ENCODE assay signal across 1 mouse cellular context in genomic region chr4:9096809-9097700, GRCm38 (mm10).
A peak's percentile ranks its signal among the peaks of the same experiment; 100 is the strongest.
TF ChIP-seq lines count a peak whose summit lies in the region.

No protein-coding gene starts in this region.

TF ChIP-seq in CH12.LX, 34 proteins besides CTCF, POLR2A, EP300 and RAD21 (continued from another document):
- TF ChIP-seq NRF1 (IDR thresholded peaks at IDR 0.05; ENCODE audit: low read depth, low read length) = peak; percentile 30; the same call in 1 of the 2 replicates
- no peak for TF ChIP-seq SIN3A (IDR thresholded peaks at IDR 0.05; ENCODE audit: low read length)
- no peak for TF ChIP-seq CHD1 (IDR thresholded peaks at IDR 0.05; ENCODE audit: low read depth, low read length)
- TF ChIP-seq PAX5 (IDR thresholded peaks at IDR 0.05; ENCODE audit: low read length) = no peak
- no peak for TF ChIP-seq UBTF (IDR thresholded peaks at IDR 0.05; ENCODE audit: low read depth, low read length)
- TF ChIP-seq MAZ (IDR thresholded peaks at IDR 0.05; ENCODE audit: low read depth, low read length) = no peak
- TF ChIP-seq KAT2A (IDR thresholded peaks at IDR 0.05; ENCODE audit: insufficient replicate concordance, low read length) = no peak
- no peak for TF ChIP-seq CHD2 (IDR thresholded peaks at IDR 0.05; ENCODE audit: low read length)
- peak; percentile 62; the same call in 1 of the 2 replicates for TF ChIP-seq MYC (IDR thresholded peaks at IDR 0.05; ENCODE audit: low read depth, low read length)
